Mouse (Mus musculus) olfactory bulb, adult 2 months (tissue): Measurements from ENCODE around the gene Sel1l. TPM values are rescaled to one million over a fixed set of nuclear protein-coding genes. Genes with fewer than 3 reads are reported as not detected.

Experiments used
- H3K27ac ChIP-seq: fragments of 200-500 bp; 2 replicates; pipeline ENCODE4 v1.5.1; 2012; ENCODE audit warnings: low read depth, low read length; ENCODE audit not compliant: insufficient read depth
- H3K4me1 ChIP-seq: fragments of 200-500 bp; 2 replicates; pipeline ENCODE4 v1.6.1; 2012; ENCODE audit warnings: low read length; ENCODE audit not compliant: control insufficient read depth, insufficient read depth
- H3K4me3 ChIP-seq: fragments of 200-500 bp; 2 replicates; pipeline ENCODE4 v1.5.1; 2012; ENCODE audit warnings: mild to moderate bottlenecking, low read depth, low read length, moderate library complexity; ENCODE audit not compliant: insufficient read depth
- CTCF ChIP-seq: fragments of 200-500 bp; IDR thresholded peaks from 2 replicates; pipeline ENCODE4 v1.5.1; 2012; ENCODE audit warnings: low read depth, mild to moderate bottlenecking, low read length, moderate library complexity; ENCODE audit not compliant: insufficient read depth
- POLR2A ChIP-seq: fragments of 200-500 bp; IDR thresholded peaks from 2 replicates; pipeline ENCODE4 v1.6.1; 2012; ENCODE audit warnings: mild to moderate bottlenecking, low read depth, low read length, moderate library complexity; ENCODE audit not compliant: insufficient read depth
- WGBS: fragments of 180-500 bp; shearing (Covaris S2); methylation state at CpG from one replicate; pipeline ENCODE4 v1.1.7; 2018; 5-methylcytosine and 5-hydroxymethylcytosine counted together
- polyA plus RNA-seq: library from polyadenylated mRNA; stranded (reverse); fragments of >200 nt; gene quantifications from 2 replicates; pipeline ENCODE4 v1.2.4, GENCODE M21; 2012; ENCODE audit warnings: low replicate concordance; ENCODE audit not compliant: missing spikeins, insufficient read depth, insufficient read length

Gene Sel1l
- polyA plus RNA-seq, 1 experiment: 256 TPM

- Histone ChIP-seq H3K4me1 (no peaks in the 10 kb centered on the region), H3K4me3 (no peak overlapping the region), H3K27ac (no peak overlapping the region)
- 95% methylated on average over 3 of the region's 3 CpGs for WGBS
- TF ChIP-seq POLR2A: no peak
- TF ChIP-seq CTCF: no peak
Observed at GRCm38 (mm10) chr12:91833237-91833938, 15.6 kb downstream of the Sel1l start.

- WGBS: 76% methylated on average over 7 of the region's 7 CpGs
- no peaks in the 10 kb centered on the region for H3K4me1 ChIP-seq
- H3K4me3 ChIP-seq: no peak overlapping the region
- no peak overlapping the region for H3K27ac ChIP-seq
- TF ChIP-seq POLR2A (no peak), CTCF (no peak)
Observed at GRCm38 (mm10) chr12:91831410-91831809, 17.5 kb downstream of the Sel1l start.

DNA sequence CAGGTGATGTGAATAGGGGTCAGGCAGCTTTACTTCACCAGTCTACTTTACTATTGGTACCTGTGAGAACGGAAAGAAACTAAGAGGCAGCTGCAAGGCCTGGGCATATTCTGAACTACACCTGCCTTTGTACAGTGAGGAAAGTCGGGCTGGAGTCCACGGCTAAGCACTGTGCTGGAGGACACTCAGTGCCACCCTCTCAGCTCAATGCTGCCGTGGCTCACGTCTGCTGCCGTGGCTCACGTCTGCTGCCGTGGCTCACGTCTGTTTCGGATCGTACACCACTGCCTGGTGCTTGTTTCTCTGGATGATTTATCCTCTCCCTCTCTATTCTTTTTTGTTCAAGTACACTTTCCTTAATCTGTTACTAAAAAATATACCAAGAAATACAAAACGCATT lies 28.5 kb downstream of the Sel1l start:
- TF ChIP-seq POLR2A (no peak), CTCF (no peak)

GRCm38 (mm10) chr12:91818726-91819125 lies 30.2 kb downstream of the Sel1l start:
- WGBS: 94% methylated on average over 4 of the region's 4 CpGs
- no peak overlapping the region for H3K27ac ChIP-seq
- H3K4me1 ChIP-seq: no peaks in the 10 kb centered on the region
- TF ChIP-seq POLR2A (no peak), CTCF (no peak)
- no peak overlapping the region for H3K4me3 ChIP-seq

More for the DNA sequence above, 28.5 kb downstream of the Sel1l start:
- Histone ChIP-seq H3K4me3 (no peak overlapping the region), H3K27ac (no peak overlapping the region), H3K4me1 (no peaks in the 10 kb centered on the region)
- WGBS: 95% methylated on average over 12 of the region's 12 CpGs

DNA sequence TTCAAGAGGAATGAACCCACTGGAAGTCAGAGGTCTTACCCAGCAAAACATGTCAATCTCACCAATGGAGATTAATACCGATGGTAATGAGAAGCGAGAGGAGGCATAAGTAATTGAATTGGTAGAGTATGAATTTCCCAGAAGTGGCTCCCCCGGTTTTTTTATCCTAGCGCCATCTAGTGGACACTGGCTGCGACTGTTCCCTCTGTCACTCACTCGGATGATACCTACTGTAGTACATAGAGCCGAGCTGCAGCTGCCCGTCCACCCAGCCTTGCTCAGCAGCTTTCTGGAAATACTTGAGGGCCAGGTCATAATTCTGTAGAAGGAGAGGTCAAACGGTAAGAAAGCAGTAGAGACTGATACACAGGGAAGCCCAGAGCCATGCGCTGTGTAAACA lies 33.0 kb downstream of the Sel1l start:
- Histone ChIP-seq H3K27ac (no peak overlapping the region), H3K4me1 (no peaks in the 10 kb centered on the region), H3K4me3 (no peak overlapping the region)
- TF ChIP-seq CTCF (peak; percentile 35; the same call in 1 of the 2 replicates), POLR2A (no peak)
- WGBS: 34% methylated on average over 10 of the region's 10 CpGs

DNA sequence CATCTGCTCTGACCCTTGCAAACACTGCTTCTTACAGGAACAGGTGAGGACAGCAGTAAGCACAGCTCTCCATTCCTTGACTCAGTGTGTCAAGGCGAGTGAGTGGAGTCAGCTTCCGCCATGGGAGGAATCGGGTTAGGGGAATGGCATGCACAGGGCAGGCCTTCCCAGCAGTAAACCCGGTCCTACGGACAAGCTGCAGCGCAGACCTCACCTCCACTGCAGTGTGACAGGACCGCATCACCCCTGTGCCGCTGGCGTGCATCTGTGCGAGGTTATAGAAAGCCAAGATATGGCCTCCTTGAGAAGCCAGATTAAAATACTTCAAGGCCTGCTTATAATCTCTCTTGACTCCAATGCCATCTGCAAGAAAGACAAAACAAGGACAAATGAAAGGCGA lies 33.4 kb downstream of the Sel1l start:
- TF ChIP-seq POLR2A (no peak), CTCF (no peak)

GRCm38 (mm10) chr12:91808911-91809310 lies 40.0 kb downstream of the Sel1l start:
- no peak overlapping the region for H3K4me3 ChIP-seq
- 96% methylated on average over 8 of the region's 8 CpGs for WGBS
- no peaks in the 10 kb centered on the region for H3K4me1 ChIP-seq
- H3K27ac ChIP-seq: no peak overlapping the region
- TF ChIP-seq POLR2A (no peak), CTCF (no peak)

More for the DNA sequence above, 33.4 kb downstream of the Sel1l start:
- Histone ChIP-seq H3K4me1 (no peaks in the 10 kb centered on the region), H3K4me3 (no peak overlapping the region), H3K27ac (no peak overlapping the region)
- 95% methylated on average over 11 of the region's 11 CpGs for WGBS

DNA sequence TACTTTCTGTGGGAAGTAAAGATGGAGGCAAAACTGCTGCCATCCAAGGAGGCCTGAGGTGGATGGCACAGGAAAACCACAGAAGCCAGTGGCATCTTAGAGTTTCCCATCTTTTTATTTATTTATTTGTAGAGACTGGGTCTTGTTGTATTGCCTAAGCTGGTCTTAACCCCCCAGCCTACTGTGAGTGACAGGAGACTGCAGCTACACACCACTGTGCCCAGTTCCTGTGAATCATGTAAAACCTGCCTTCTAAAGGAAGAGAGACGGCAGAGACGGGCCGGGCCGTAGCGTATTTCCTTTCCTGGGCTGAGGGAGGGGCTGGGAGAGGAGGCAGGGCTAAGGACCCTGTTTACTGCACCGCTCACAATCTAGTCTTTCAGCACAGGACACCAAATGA lies 41.2 kb downstream of the Sel1l start:
- Histone ChIP-seq H3K27ac (no peak overlapping the region), H3K4me3 (no peak overlapping the region), H3K4me1 (0 out of 2 replicates have a peak, but pooled peaks cover 2% of the 10 kb centered on the region)
- WGBS: 90% methylated on average over 6 of the region's 6 CpGs
- no peak for TF ChIP-seq CTCF
- no peak for TF ChIP-seq POLR2A

GRCm38 (mm10) chr12:91807095-91807494 lies 41.9 kb downstream of the Sel1l start:
- no peak for TF ChIP-seq CTCF
- no peak for TF ChIP-seq POLR2A
- 91% methylated on average over 11 of the region's 11 CpGs for WGBS
- H3K4me1 ChIP-seq: 0 out of 2 replicates have a peak, but pooled peaks cover 2% of the 10 kb centered on the region

More at GRCm38 (mm10) chr12:91807095-91807494, 41.9 kb downstream of the Sel1l start:
- Histone ChIP-seq H3K4me3 (no peak overlapping the region), H3K27ac (no peak overlapping the region)
